Mouse (Mus musculus): ENCODE results near the gene Il18bp.

DNA sequence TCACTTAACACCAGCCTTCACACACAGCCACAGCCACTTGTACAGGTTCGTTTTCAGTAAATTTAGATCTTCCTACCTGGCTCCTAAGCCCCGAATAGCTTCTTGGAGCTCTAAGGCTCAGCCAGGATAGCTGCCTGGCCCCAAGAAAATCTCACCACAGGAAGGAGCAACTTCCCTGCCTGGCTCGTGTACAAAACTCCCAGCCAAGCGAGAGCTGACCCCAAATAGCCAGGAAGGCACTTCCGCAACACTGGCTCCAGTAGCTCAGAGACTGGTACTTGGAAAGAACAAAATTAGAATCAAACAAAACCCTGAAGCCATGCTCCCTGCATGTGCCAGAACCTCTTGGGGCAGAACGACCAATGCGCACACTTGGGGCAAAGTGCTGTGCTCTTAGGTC, 456 bp downstream of the Il18bp start:
- TF ChIP-seq CTCF (IDR thresholded peaks at IDR 0.05; ENCODE audit: low read depth) (no peak), EP300 (IDR thresholded peaks at IDR 0.05; ENCODE audit: low read depth) (no peak)

Data from heart, postnatal 0 days (tissue).